Mouse (Mus musculus) lung, postnatal 0 days (tissue): ENCODE results near the gene Ap2b1. TPM values are rescaled to one million over a fixed set of nuclear protein-coding genes. Genes with fewer than 3 reads are reported as not detected.

Source experiments
- ATAC-seq: fragments of 200-750 bp; cut with Nextera tagmentation; 2 replicates; pipeline ENCODE4 v1.8.0; 2017; ENCODE audit warnings: moderate library complexity
- DNase-seq: peaks from one replicate; pipeline ENCODE4 v3.0.0-alpha.2; 2016; ENCODE audit warnings: low spot score
- H3K27ac ChIP-seq: fragments of 300-500 bp; sonication (generic); 2 replicates; pipeline ENCODE4 v1.5.1; 2014; ENCODE audit warnings: antibody characterized with exemption, mild to moderate bottlenecking, low read length, mixed read lengths
- H3K27me3 ChIP-seq: fragments of 300-500 bp; sonication (generic); replicated peaks from 2 replicates; pipeline ENCODE4 v1.6.1; 2014; ENCODE audit warnings: low read length, mixed read lengths; ENCODE audit not compliant: insufficient read depth
- H3K36me3 ChIP-seq: fragments of 300-500 bp; sonication (generic); 2 replicates; pipeline ENCODE4 v1.6.1; 2014; ENCODE audit warnings: low read length, mixed read lengths; ENCODE audit not compliant: insufficient read depth
- H3K4me1 ChIP-seq: fragments of 300-500 bp; sonication (generic); 2 replicates; pipeline ENCODE4 v1.6.1; 2014; ENCODE audit warnings: antibody characterized with exemption, low read depth, low read length, mixed read lengths; ENCODE audit not compliant: insufficient read depth
- H3K4me2 ChIP-seq: fragments of 300-500 bp; sonication (generic); replicated peaks from 2 replicates; pipeline ENCODE4 v1.6.1; 2014; ENCODE audit warnings: low read depth, mild to moderate bottlenecking, low read length, moderate library complexity, mixed read lengths
- H3K4me3 ChIP-seq: fragments of 300-500 bp; sonication (generic); 2 replicates; pipeline ENCODE4 v1.5.1; 2014; ENCODE audit warnings: low read depth, low read length
- H3K9ac ChIP-seq: fragments of 300-500 bp; sonication (generic); replicated peaks from 2 replicates; pipeline ENCODE4 v1.6.1; 2014; ENCODE audit warnings: low read depth, mild to moderate bottlenecking
- H3K9me3 ChIP-seq: fragments of 300-500 bp; sonication (generic); 2 replicates; pipeline ENCODE4 v1.6.1; 2016; ENCODE audit warnings: low read length, mixed read lengths
- CTCF ChIP-seq: IDR thresholded peaks from 2 replicates; pipeline ENCODE4 v1.5.1; 2016; ENCODE audit warnings: antibody characterized with exemption, mild to moderate bottlenecking
- EP300 ChIP-seq: IDR thresholded peaks from 2 replicates; pipeline ENCODE4 v1.6.1; 2016; ENCODE audit warnings: antibody characterized with exemption, mild to moderate bottlenecking, control low read depth
- WGBS: fragments of 180-500 bp; shearing (Covaris S2); extraction: QIAGEN DNeasy Blood & Tissue Kit; methylation state at CpG from one replicate; pipeline ENCODE4 v1.1.7; 2014; 5-methylcytosine and 5-hydroxymethylcytosine counted together
- polyA plus RNA-seq: library from polyadenylated mRNA; unstranded; fragments of >200 nt; fragmentation: Nextera tagmentation; extraction: Ambion mirVana; gene quantifications from 2 replicates; pipeline ENCODE4 v1.2.1, GENCODE M21; 2015

Ap2b1 gene
- polyA plus RNA-seq, 1 experiment from 2014 or later, result 26.5 TPM

DNA sequence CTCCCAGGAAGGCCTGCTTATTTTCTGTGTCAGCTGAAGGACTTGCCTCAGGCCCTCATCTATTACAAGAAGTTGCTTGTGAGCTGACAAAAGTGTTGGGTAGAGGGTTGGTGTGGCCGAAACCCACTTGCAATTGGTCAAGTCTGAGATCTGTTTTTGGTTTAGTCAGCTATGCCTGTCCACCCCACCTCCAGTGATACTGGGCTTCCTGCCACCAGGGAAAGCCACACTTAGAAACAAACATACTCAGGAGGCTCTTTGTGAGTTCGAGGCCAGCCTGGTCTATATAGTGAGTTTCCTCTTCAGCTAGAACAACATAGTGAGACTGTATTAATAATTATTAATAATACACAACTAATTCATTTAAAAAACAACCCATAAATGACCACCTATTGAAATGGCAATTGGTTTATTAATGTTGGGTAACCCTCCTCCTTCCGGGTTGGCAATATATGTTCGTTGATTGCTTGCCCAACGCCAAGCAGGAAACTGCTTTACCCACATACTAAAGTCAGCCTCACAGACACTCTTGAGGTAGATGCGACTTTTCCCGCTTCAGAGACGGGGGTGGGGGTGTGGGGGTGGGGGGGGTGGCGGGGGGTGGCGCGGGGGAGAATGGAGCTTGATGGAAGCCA lies 140.7 kb downstream of the Ap2b1 start:
- peak overlapping the region; percentile 98 for H3K4me2 ChIP-seq
- H3K27ac ChIP-seq, result no peak overlapping the region
- no peaks in the 10 kb centered on the region; the same call in 1 of the 2 replicates for H3K4me1 ChIP-seq
- no peaks in the 10 kb centered on the region for H3K36me3 ChIP-seq
- DNase-seq, result no peak
- ATAC-seq, result no peak
- WGBS, result 23% methylated on average over 11 of the region's 11 CpGs
- no peaks in the 10 kb centered on the region for H3K9me3 ChIP-seq
- peak overlapping the region; percentile 56 for H3K4me3 ChIP-seq
- H3K27me3 ChIP-seq, result peaks cover 28% of the 10 kb centered on the region
- no peak for TF ChIP-seq EP300
- H3K9ac ChIP-seq, result no peak overlapping the region

GRCm38 (mm10) chr11:83440081-83441064 lies 141.5 kb downstream of the Ap2b1 start:
- Histone ChIP-seq H3K27me3 (peaks cover 31% of the 10 kb centered on the region), H3K27ac (no peak overlapping the region), H3K4me1 (no peaks in the 10 kb centered on the region; the same call in 1 of the 2 replicates), H3K4me3 (peak overlapping the region; percentile 56), H3K4me2 (peak overlapping the region; percentile 98), H3K9me3 (no peaks in the 10 kb centered on the region), H3K9ac (0 out of 2 replicates have a peak overlapping the region, but pooled peaks have one; percentile 19), H3K36me3 (no peaks in the 10 kb centered on the region)
- TF ChIP-seq CTCF (peak; percentile 99), EP300 (no peak)
- ATAC-seq (peak; percentile 95), DNase-seq (peak; percentile 94)
- WGBS, result under 1% methylated on average over 63 of the region's 75 CpGs

GRCm38 (mm10) chr11:83441235-83441634 lies 142.4 kb downstream of the Ap2b1 start:
- DNase-seq (no peak), ATAC-seq (no peak)
- WGBS, result 56% methylated on average over 6 of the region's 7 CpGs
- Histone ChIP-seq H3K9me3 (no peaks in the 10 kb centered on the region), H3K27me3 (peaks cover 33% of the 10 kb centered on the region), H3K4me1 (no peaks in the 10 kb centered on the region; the same call in 1 of the 2 replicates), H3K4me3 (no peak overlapping the region), H3K4me2 (no peak overlapping the region), H3K27ac (no peak overlapping the region), H3K36me3 (no peaks in the 10 kb centered on the region), H3K9ac (no peak overlapping the region)
- TF ChIP-seq CTCF (no peak), EP300 (no peak)

- H3K4me3 ChIP-seq, result no peak overlapping the region
- H3K27me3 ChIP-seq, result peaks cover 33% of the 10 kb centered on the region
- H3K4me2 ChIP-seq, result peak overlapping the region; percentile 22; the same call in 1 of the 2 replicates
- H3K27ac ChIP-seq, result no peak overlapping the region
- DNase-seq (peak; percentile 80), ATAC-seq (peak; percentile 41; the same call in 1 of the 2 replicates)
- no peaks in the 10 kb centered on the region for H3K36me3 ChIP-seq
- no peak overlapping the region for H3K9ac ChIP-seq
- peaks cover 5% of the 10 kb centered on the region for H3K4me1 ChIP-seq
- H3K9me3 ChIP-seq, result no peaks in the 10 kb centered on the region
- TF ChIP-seq EP300, result no peak
- TF ChIP-seq CTCF, result peak; percentile 86
- 16% methylated on average over 29 of the region's 29 CpGs for WGBS
These were observed 143.9 kb downstream of the Ap2b1 start for GRCm38 (mm10) chr11:83442596-83443267.

DNA sequence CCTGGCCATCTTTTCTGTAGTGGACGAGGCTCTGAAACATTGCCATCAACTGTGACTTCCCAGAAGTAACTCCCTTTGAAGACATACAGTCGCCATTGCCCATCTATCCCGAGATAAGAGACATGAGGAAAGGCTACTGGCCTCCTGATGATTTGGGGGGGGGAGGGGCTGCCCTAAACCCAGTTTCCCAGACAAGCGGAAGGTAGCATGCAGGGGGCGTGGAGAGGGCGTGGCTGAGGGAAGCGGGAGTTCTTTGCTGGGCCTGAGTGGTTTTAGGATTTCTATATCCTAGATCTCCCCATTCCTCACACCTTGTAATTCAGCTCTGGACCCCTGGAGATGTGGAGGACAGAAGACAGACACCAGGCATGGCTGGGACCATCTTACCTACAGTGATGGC lies 145.0 kb downstream of the Ap2b1 start:
- no peak overlapping the region for H3K4me3 ChIP-seq
- ATAC-seq (no peak), DNase-seq (no peak)
- no peaks in the 10 kb centered on the region for H3K9me3 ChIP-seq
- no peak overlapping the region for H3K9ac ChIP-seq
- H3K4me2 ChIP-seq, result no peak overlapping the region
- peaks cover 33% of the 10 kb centered on the region for H3K27me3 ChIP-seq
- TF ChIP-seq CTCF (no peak), EP300 (no peak)
- no peaks in the 10 kb centered on the region for H3K36me3 ChIP-seq
- no peak overlapping the region for H3K27ac ChIP-seq
- 8% methylated on average over 7 of the region's 7 CpGs for WGBS
- H3K4me1 ChIP-seq, result peaks cover 16% of the 10 kb centered on the region

- WGBS, result 28% methylated on average over 19 of the region's 19 CpGs
- Histone ChIP-seq H3K4me2 (peak overlapping the region; percentile 35), H3K27me3 (peaks cover 33% of the 10 kb centered on the region), H3K9me3 (no peaks in the 10 kb centered on the region), H3K4me3 (peak overlapping the region; percentile 19; the same call in 1 of the 2 replicates), H3K27ac (no peak overlapping the region), H3K36me3 (no peaks in the 10 kb centered on the region), H3K4me1 (peaks cover 25% of the 10 kb centered on the region), H3K9ac (no peak overlapping the region)
- no peak for ATAC-seq
- TF ChIP-seq CTCF (no peak; the same call in 1 of the 2 replicates), EP300 (no peak)
- DNase-seq, result peak; percentile 31
These were observed 146.2 kb downstream of the Ap2b1 start for GRCm38 (mm10) chr11:83445001-83445400.
